Mouse (Mus musculus) forebrain, embryonic 10.5 days (tissue): ENCODE data around the gene Rpl18. TPM values are rescaled to one million over a fixed set of nuclear protein-coding genes. Genes with fewer than 3 reads are reported as not detected.

Source experiments
- DNase-seq: peaks from one replicate; pipeline ENCODE4 v3.0.0-alpha.2; 2017; ENCODE audit warnings: low spot score; ENCODE audit errors: extremely low spot score
- H3K27ac ChIP-seq: fragments of 300-500 bp; sonication (generic); 2 replicates; pipeline ENCODE4 v1.5.1; 2016; ENCODE audit warnings: mild to moderate bottlenecking
- H3K27me3 ChIP-seq: fragments of 300-500 bp; sonication (generic); 2 replicates; pipeline ENCODE4 v1.6.1; 2016; ENCODE audit warnings: mild to moderate bottlenecking; ENCODE audit not compliant: poor library complexity, severe bottlenecking
- H3K36me3 ChIP-seq: fragments of 300-500 bp; sonication (generic); replicated peaks from 2 replicates; pipeline ENCODE4 v1.6.1; 2016; ENCODE audit warnings: mild to moderate bottlenecking, moderate library complexity
- H3K4me1 ChIP-seq: fragments of 300-500 bp; sonication (generic); 2 replicates; pipeline ENCODE4 v1.6.1; 2016
- H3K4me3 ChIP-seq: fragments of 300-500 bp; sonication (generic); 2 replicates; pipeline ENCODE4 v1.5.1; 2016; ENCODE audit warnings: mild to moderate bottlenecking, moderate library complexity
- H3K9me3 ChIP-seq: fragments of 300-500 bp; sonication (generic); 2 replicates; pipeline ENCODE4 v1.6.1; 2016; ENCODE audit warnings: mild to moderate bottlenecking, moderate library complexity
- WGBS: fragments of 180-500 bp; shearing (Covaris S2); methylation state at CpG from one replicate; pipeline ENCODE4 v1.1.7; 2016; 5-methylcytosine and 5-hydroxymethylcytosine counted together
- polyA plus RNA-seq: library from polyadenylated mRNA; unstranded; fragments of >200 nt; fragmentation: Nextera tagmentation; extraction: Ambion mirVana; gene quantifications from 2 replicates; pipeline ENCODE4 v1.2.1, GENCODE M21; 2016

Gene Rpl18
- polyA plus RNA-seq, 1 experiment from 2014 or later: 1,186 TPM

- Histone ChIP-seq H3K4me1 (peaks cover 74% of the 10 kb centered on the region), H3K9me3 (no peaks in the 10 kb centered on the region), H3K4me3 (peak overlapping the region; percentile 82; the same call in 1 of the 2 replicates), H3K27ac (peak overlapping the region; percentile 90; the same call in 1 of the 2 replicates), H3K36me3 (no peaks in the 10 kb centered on the region), H3K27me3 (peaks cover 34% of the 10 kb centered on the region)
- 93% methylated on average over 17 of the region's 17 CpGs for WGBS
- no peak for DNase-seq
These were observed 12.3 kb upstream of the Rpl18 start for GRCm38 (mm10) chr7:45702809-45703520.

- Histone ChIP-seq H3K27me3 (peaks cover 27% of the 10 kb centered on the region), H3K9me3 (no peaks in the 10 kb centered on the region), H3K4me3 (peak overlapping the region; percentile 82), H3K4me1 (peaks cover 80% of the 10 kb centered on the region), H3K36me3 (no peaks in the 10 kb centered on the region), H3K27ac (peak overlapping the region; percentile 90)
- DNase-seq: peak; percentile 53
- 50% methylated on average over 12 of the region's 12 CpGs for WGBS
These were observed 11.7 kb upstream of the Rpl18 start for GRCm38 (mm10) chr7:45703521-45704033.

GRCm38 (mm10) chr7:45704046-45704559 lies 11.2 kb upstream of the Rpl18 start:
- WGBS: 1% methylated on average over 13 of the region's 13 CpGs

GRCm38 (mm10) chr7:45704730-45705442 lies 10.4 kb upstream of the Rpl18 start, which contains the start of gene Dbp:
Gene Dbp, plus strand, starts transcription at chr7:45705088.
- Histone ChIP-seq H3K4me3 (peak within 1 kb of the TSS; percentile 82), H3K36me3 (peaks cover 5% of the 10 kb centered on the region), H3K4me1 (peaks cover 87% of the 10 kb centered on the region), H3K9me3 (no peaks in the 10 kb centered on the region), H3K27me3 (peaks cover 14% of the 10 kb centered on the region), H3K27ac (peak within 1 kb of the TSS; percentile 90)
- peak; percentile 99 for DNase-seq
- WGBS: 0% methylated on average over 36 of the region's 36 CpGs

More at GRCm38 (mm10) chr7:45704046-45704559, 11.2 kb upstream of the Rpl18 start:
- Histone ChIP-seq H3K9me3 (no peaks in the 10 kb centered on the region), H3K4me1 (peaks cover 85% of the 10 kb centered on the region), H3K27me3 (peaks cover 22% of the 10 kb centered on the region), H3K4me3 (peak overlapping the region; percentile 82), H3K36me3 (no peaks in the 10 kb centered on the region), H3K27ac (peak overlapping the region; percentile 90)
- DNase-seq: peak; percentile 74

GRCm38 (mm10) chr7:45705443-45705864 lies 9.8 kb upstream of the Rpl18 start:
- peak overlapping the region; percentile 82 for H3K4me3 ChIP-seq
- peaks cover 83% of the 10 kb centered on the region for H3K4me1 ChIP-seq
- no peaks in the 10 kb centered on the region for H3K9me3 ChIP-seq
- peaks cover 11% of the 10 kb centered on the region for H3K36me3 ChIP-seq
- WGBS: under 1% methylated on average over 21 of the region's 21 CpGs
- H3K27ac ChIP-seq: peak overlapping the region; percentile 90
- peaks cover 9% of the 10 kb centered on the region for H3K27me3 ChIP-seq
- DNase-seq: no peak

GRCm38 (mm10) chr7:45705873-45706281 lies 9.4 kb upstream of the Rpl18 start:
- peak overlapping the region; percentile 90 for H3K27ac ChIP-seq
- DNase-seq: peak; percentile 63

GRCm38 (mm10) chr7:45706721-45707241 lies 8.5 kb upstream of the Rpl18 start:
- WGBS: 2% methylated on average over 44 of the region's 45 CpGs
- H3K4me1 ChIP-seq: peaks cover 74% of the 10 kb centered on the region
- peak overlapping the region; percentile 90 for H3K27ac ChIP-seq
- no peaks in the 10 kb centered on the region for H3K27me3 ChIP-seq
- H3K36me3 ChIP-seq: peaks cover 24% of the 10 kb centered on the region
- DNase-seq: peak; percentile 86
- peak overlapping the region; percentile 82 for H3K4me3 ChIP-seq
- no peaks in the 10 kb centered on the region for H3K9me3 ChIP-seq

More at GRCm38 (mm10) chr7:45705873-45706281, 9.4 kb upstream of the Rpl18 start:
- H3K36me3 ChIP-seq: peaks cover 15% of the 10 kb centered on the region
- 0% methylated on average over 7 of the region's 7 CpGs for WGBS
- peak overlapping the region; percentile 82 for H3K4me3 ChIP-seq
- peaks cover 79% of the 10 kb centered on the region for H3K4me1 ChIP-seq
- H3K27me3 ChIP-seq: peaks cover 4% of the 10 kb centered on the region
- H3K9me3 ChIP-seq: no peaks in the 10 kb centered on the region

GRCm38 (mm10) chr7:45707375-45707967 lies 7.8 kb upstream of the Rpl18 start:
- WGBS: under 1% methylated on average over 27 of the region's 27 CpGs
- H3K4me1 ChIP-seq: peaks cover 77% of the 10 kb centered on the region

GRCm38 (mm10) chr7:45708221-45708761 lies 7.0 kb upstream of the Rpl18 start:
- Histone ChIP-seq H3K36me3 (peaks cover 39% of the 10 kb centered on the region), H3K4me1 (peaks cover 72% of the 10 kb centered on the region), H3K4me3 (peak overlapping the region; percentile 82), H3K27ac (peak overlapping the region; percentile 90), H3K27me3 (no peaks in the 10 kb centered on the region), H3K9me3 (no peaks in the 10 kb centered on the region)
- DNase-seq: peak; percentile 40
- 53% methylated on average over 13 of the region's 13 CpGs for WGBS

More at GRCm38 (mm10) chr7:45707375-45707967, 7.8 kb upstream of the Rpl18 start:
- DNase-seq: peak; percentile 89
- Histone ChIP-seq H3K27ac (peak overlapping the region; percentile 90), H3K9me3 (no peaks in the 10 kb centered on the region), H3K36me3 (peaks cover 31% of the 10 kb centered on the region), H3K27me3 (no peaks in the 10 kb centered on the region), H3K4me3 (peak overlapping the region; percentile 82)

GRCm38 (mm10) chr7:45709036-45709435 lies 6.2 kb upstream of the Rpl18 start:
- peak; percentile 40 for DNase-seq
- H3K4me3 ChIP-seq: peak overlapping the region; percentile 82
- H3K27me3 ChIP-seq: no peaks in the 10 kb centered on the region
- peaks cover 45% of the 10 kb centered on the region for H3K36me3 ChIP-seq
- no peaks in the 10 kb centered on the region for H3K9me3 ChIP-seq
- H3K27ac ChIP-seq: no peak overlapping the region
- H3K4me1 ChIP-seq: peaks cover 71% of the 10 kb centered on the region
- 60% methylated on average over 6 of the region's 6 CpGs for WGBS

GRCm38 (mm10) chr7:45709677-45710355 lies 5.4 kb upstream of the Rpl18 start:
- Histone ChIP-seq H3K4me1 (peaks cover 73% of the 10 kb centered on the region), H3K4me3 (0 out of 2 replicates have a peak overlapping the region, but pooled peaks have one; percentile 82), H3K36me3 (peaks cover 45% of the 10 kb centered on the region), H3K27me3 (no peaks in the 10 kb centered on the region), H3K27ac (0 out of 2 replicates have a peak overlapping the region, but pooled peaks have one; percentile 20), H3K9me3 (no peaks in the 10 kb centered on the region)
- DNase-seq: no peak
- 86% methylated on average over 14 of the region's 14 CpGs for WGBS
